Mouse (Mus musculus) kidney, postnatal 0 days (tissue): ENCODE results near the gene Slc22a1. TPM values are rescaled to one million over a fixed set of nuclear protein-coding genes. Genes with fewer than 3 reads are reported as not detected.
A peak's percentile ranks its signal among the peaks of the same experiment; 100 is the strongest.

ENCODE experiments used
- ATAC-seq: fragments of 200-750 bp; cut with Nextera tagmentation; replicated peaks from 2 replicates; pipeline ENCODE4 v1.8.0; 2017; ENCODE audit warnings: low read depth, moderate number of reproducible peaks, moderate TSS enrichment, moderate library complexity; ENCODE audit not compliant: low FRiP score
- DNase-seq: peaks from one replicate; pipeline ENCODE4 v3.0.0-alpha.2; 2016; ENCODE audit warnings: low spot score
- H3K27ac ChIP-seq: fragments of 300-500 bp; sonication (generic); 2 replicates; pipeline ENCODE4 v1.5.1; 2014; ENCODE audit warnings: mild to moderate bottlenecking
- H3K27me3 ChIP-seq: fragments of 300-500 bp; sonication (generic); 2 replicates; pipeline ENCODE4 v1.6.1; 2014; ENCODE audit warnings: low read length, mixed read lengths; ENCODE audit not compliant: insufficient read depth
- H3K36me3 ChIP-seq: fragments of 300-500 bp; sonication (generic); 2 replicates; pipeline ENCODE4 v1.6.1; 2014; ENCODE audit warnings: low read length, mixed read lengths; ENCODE audit not compliant: insufficient read depth
- H3K4me1 ChIP-seq: fragments of 300-500 bp; sonication (generic); replicated peaks from 2 replicates; pipeline ENCODE4 v1.6.1; 2014; ENCODE audit warnings: antibody characterized with exemption, low read length, mixed read lengths; ENCODE audit not compliant: insufficient read depth
- H3K4me2 ChIP-seq: fragments of 300-500 bp; sonication (generic); 2 replicates; pipeline ENCODE4 v1.6.1; 2014; ENCODE audit warnings: mild to moderate bottlenecking, low read length, moderate library complexity, mixed read lengths
- H3K4me3 ChIP-seq: fragments of 300-500 bp; sonication (generic); replicated peaks from 2 replicates; pipeline ENCODE4 v1.5.1; 2014; ENCODE audit warnings: low read depth, low read length
- H3K9ac ChIP-seq: fragments of 300-500 bp; sonication (generic); 2 replicates; pipeline ENCODE4 v1.6.1; 2014; ENCODE audit warnings: low read depth, low read length
- H3K9me3 ChIP-seq: fragments of 300-500 bp; sonication (generic); replicated peaks from 2 replicates; pipeline ENCODE4 v1.6.1; 2016; ENCODE audit warnings: low read length, inconsistent platforms, mixed read lengths
- CTCF ChIP-seq: IDR thresholded peaks from 2 replicates; pipeline ENCODE4 v1.5.1; 2016; ENCODE audit warnings: antibody characterized with exemption, low read depth, mild to moderate bottlenecking, moderate library complexity
- WGBS: fragments of 180-500 bp; shearing (Covaris S2); extraction: QIAGEN DNeasy Blood & Tissue Kit; methylation state at CpG from one replicate; pipeline ENCODE4 v1.1.7; 2014; 5-methylcytosine and 5-hydroxymethylcytosine counted together
- polyA plus RNA-seq: library from polyadenylated mRNA; unstranded; fragments of >200 nt; fragmentation: Nextera tagmentation; extraction: Ambion mirVana; gene quantifications from 2 replicates; pipeline ENCODE4 v1.2.1, GENCODE M21; 2015

Gene Slc22a1
- polyA plus RNA-seq, 1 experiment from 2014 or later = 57.4 TPM

DNA sequence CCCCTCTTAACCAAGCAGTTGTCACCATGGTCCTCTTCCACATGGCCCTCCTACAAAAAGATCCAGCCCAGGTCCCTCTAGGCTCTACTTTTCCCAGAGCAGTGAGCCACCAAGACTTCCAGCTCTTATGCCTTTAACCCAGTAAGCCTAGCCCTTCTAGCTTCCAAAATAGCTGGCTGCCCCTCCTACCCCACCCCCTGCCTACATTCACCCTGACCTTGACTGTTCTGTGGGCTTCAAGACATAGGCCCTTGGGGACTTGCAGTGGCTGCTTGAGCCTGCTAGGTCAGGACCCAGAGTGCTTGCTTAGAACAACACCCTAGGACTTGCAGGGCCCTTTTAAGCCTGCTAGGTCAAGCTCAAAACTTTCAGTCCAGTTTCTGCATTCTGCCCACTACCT is 68.4 kb downstream of the Slc22a1 start:
- Histone ChIP-seq H3K27ac (no peak overlapping the region), H3K4me2 (no peak overlapping the region), H3K4me3 (no peak overlapping the region), H3K9me3 (no peaks in the 10 kb centered on the region), H3K36me3 (no peaks in the 10 kb centered on the region), H3K4me1 (no peaks in the 10 kb centered on the region), H3K27me3 (no peaks in the 10 kb centered on the region), H3K9ac (no peak overlapping the region)
- TF ChIP-seq CTCF = no peak
- ATAC-seq = no peak
- no peak for DNase-seq

DNA sequence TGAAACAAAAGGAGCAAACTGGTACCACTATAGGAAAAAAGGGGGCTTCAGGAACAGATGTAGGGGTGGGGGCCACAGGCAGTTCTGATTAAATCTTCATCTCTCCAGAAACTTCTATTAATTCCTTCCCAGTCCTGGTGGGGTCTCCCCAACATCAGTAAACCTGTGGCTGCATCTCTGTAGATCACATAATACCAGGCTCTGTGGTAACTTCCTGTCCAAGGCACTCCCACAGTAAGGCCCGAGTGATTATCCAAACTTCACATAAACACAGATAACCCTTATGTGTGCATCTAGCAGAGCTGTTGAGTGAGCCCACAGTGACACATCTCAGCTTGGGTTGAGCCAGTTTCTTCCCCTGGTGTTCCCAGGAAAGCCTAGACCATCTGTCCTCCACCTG is 69.0 kb downstream of the Slc22a1 start:
- H3K4me1 ChIP-seq = no peaks in the 10 kb centered on the region
- no peak overlapping the region for H3K9ac ChIP-seq
- H3K36me3 ChIP-seq = no peaks in the 10 kb centered on the region
- peak; percentile 25 for DNase-seq
- WGBS = 26% methylated on average over 1 of the region's 1 CpGs
- H3K9me3 ChIP-seq = no peaks in the 10 kb centered on the region
- TF ChIP-seq CTCF = peak; percentile 13; the same call in 1 of the 2 replicates
- no peak overlapping the region for H3K4me3 ChIP-seq
- ATAC-seq = no peak
- no peak overlapping the region for H3K27ac ChIP-seq
- H3K27me3 ChIP-seq = no peaks in the 10 kb centered on the region
- no peak overlapping the region for H3K4me2 ChIP-seq

Other genes starting within 250 kb of the Slc22a1 start
- 0.57 and 0.68 TPM in 2 replicates for gene Slc22a3, start 168.1 kb downstream of the Slc22a1 start, polyA plus RNA-seq
- 55.6 and 65.6 TPM in 2 replicates for gene Slc22a2, start 91.7 kb downstream of the Slc22a1 start, polyA plus RNA-seq
- gene Igf2r, start 93.8 kb upstream of the Slc22a1 start, polyA plus RNA-seq = 16.1 and 16.7 TPM in 2 replicates
- gene Mas1, start 192.3 kb upstream of the Slc22a1 start, polyA plus RNA-seq = 0.20 and 0.75 TPM in 2 replicates
- not detected in 2 replicates for gene Mrgprh, start 200.2 kb upstream of the Slc22a1 start, polyA plus RNA-seq
- 0.59 and 1.1 TPM in 2 replicates for gene Pnldc1, start 234.4 kb upstream of the Slc22a1 start, polyA plus RNA-seq
- gene Tcp1, start 239.9 kb upstream of the Slc22a1 start, polyA plus RNA-seq = 304 and 328 TPM in 2 replicates
- gene Mrpl18, start 240.5 kb upstream of the Slc22a1 start, polyA plus RNA-seq = 133 and 140 TPM in 2 replicates